Mouse (Mus musculus) lung, embryonic 16.5 days (tissue): ENCODE data around the gene Fkbp11. TPM values are rescaled to one million over a fixed set of nuclear protein-coding genes. Genes with fewer than 3 reads are reported as not detected.

Source experiments
- ATAC-seq: fragments of 200-750 bp; cut with Nextera tagmentation; 2 replicates; pipeline ENCODE4 v1.8.0; 2017; ENCODE audit warnings: low read depth, mild to moderate bottlenecking, moderate library complexity
- H3K27ac ChIP-seq: fragments of 300-500 bp; sonication (generic); 2 replicates; pipeline ENCODE4 v1.5.1; 2014; ENCODE audit warnings: mild to moderate bottlenecking, control low read depth, low read length
- H3K27me3 ChIP-seq: fragments of 300-500 bp; sonication (generic); 2 replicates; pipeline ENCODE4 v1.6.1; 2014; ENCODE audit warnings: low read depth, low read length, mixed read lengths; ENCODE audit not compliant: control insufficient read depth, insufficient read depth
- H3K36me3 ChIP-seq: fragments of 300-500 bp; sonication (generic); 2 replicates; pipeline ENCODE4 v1.6.1; 2014; ENCODE audit warnings: low read length; ENCODE audit not compliant: control insufficient read depth, insufficient read depth
- H3K4me1 ChIP-seq: fragments of 300-500 bp; sonication (generic); replicated peaks from 2 replicates; pipeline ENCODE4 v1.6.1; 2014; ENCODE audit warnings: low read length, mixed read lengths; ENCODE audit not compliant: control insufficient read depth, insufficient read depth
- H3K4me2 ChIP-seq: fragments of 300-500 bp; sonication (generic); 2 replicates; pipeline ENCODE4 v1.6.1; 2014; ENCODE audit warnings: low read depth, low read length, control low read depth
- H3K4me3 ChIP-seq: fragments of 300-500 bp; sonication (generic); 2 replicates; pipeline ENCODE4 v1.5.1; 2014; ENCODE audit warnings: mild to moderate bottlenecking, low read length, control low read depth
- H3K9ac ChIP-seq: fragments of 300-500 bp; sonication (generic); 2 replicates; pipeline ENCODE4 v1.6.1; 2014; ENCODE audit warnings: low read length, control low read depth
- H3K9me3 ChIP-seq: fragments of 300-500 bp; sonication (generic); 2 replicates; pipeline ENCODE4 v1.6.1; 2016; ENCODE audit warnings: low read length; ENCODE audit not compliant: control insufficient read depth
- WGBS: fragments of 180-500 bp; shearing (Covaris S2); extraction: QIAGEN DNeasy Blood & Tissue Kit; methylation state at CpG from one replicate; pipeline ENCODE4 v1.1.7; 2014; 5-methylcytosine and 5-hydroxymethylcytosine counted together
- polyA plus RNA-seq: library from polyadenylated mRNA; unstranded; fragments of >200 nt; fragmentation: Nextera tagmentation; extraction: Ambion mirVana; gene quantifications from 2 replicates; pipeline ENCODE4 v1.2.1, GENCODE M21; 2015

Gene Fkbp11
- polyA plus RNA-seq, 1 experiment from 2014 or later, result 32.5 TPM

- H3K9me3 ChIP-seq, result no peaks in the 10 kb centered on the region
- no peak overlapping the region for H3K27ac ChIP-seq
- H3K4me3 ChIP-seq, result no peak overlapping the region
- ATAC-seq, result no peak
- H3K36me3 ChIP-seq, result no peaks in the 10 kb centered on the region
- H3K4me1 ChIP-seq, result peaks cover 10% of the 10 kb centered on the region
- H3K4me2 ChIP-seq, result no peak overlapping the region
- 59% methylated on average over 7 of the region's 7 CpGs for WGBS
- H3K9ac ChIP-seq, result no peak overlapping the region
- H3K27me3 ChIP-seq, result no peaks in the 10 kb centered on the region
Observed at GRCm38 (mm10) chr15:98691486-98692147, 36.4 kb downstream of the Fkbp11 start.

- Histone ChIP-seq H3K27me3 (no peaks in the 10 kb centered on the region), H3K9ac (no peak overlapping the region), H3K36me3 (no peaks in the 10 kb centered on the region), H3K9me3 (no peaks in the 10 kb centered on the region), H3K27ac (no peak overlapping the region), H3K4me2 (no peak overlapping the region), H3K4me1 (peaks cover 10% of the 10 kb centered on the region), H3K4me3 (no peak overlapping the region)
- WGBS, result 60% methylated on average over 2 of the region's 2 CpGs
- ATAC-seq, result no peak
Observed at GRCm38 (mm10) chr15:98689682-98690081, 38.3 kb downstream of the Fkbp11 start.

- 63% methylated on average over 3 of the region's 3 CpGs for WGBS
- H3K27ac ChIP-seq, result no peak overlapping the region
- no peak for ATAC-seq
Observed at GRCm38 (mm10) chr15:98685926-98686325, 42.1 kb downstream of the Fkbp11 start.

GRCm38 (mm10) chr15:98683746-98684145 is 44.3 kb downstream of the Fkbp11 start:
- Histone ChIP-seq H3K27me3 (no peaks in the 10 kb centered on the region; the same call in 1 of the 2 replicates), H3K4me2 (no peak overlapping the region), H3K27ac (no peak overlapping the region), H3K9ac (no peak overlapping the region), H3K36me3 (no peaks in the 10 kb centered on the region), H3K9me3 (no peaks in the 10 kb centered on the region), H3K4me3 (no peak overlapping the region), H3K4me1 (no peaks in the 10 kb centered on the region)
- no peak for ATAC-seq
- 53% methylated on average over 1 of the region's 1 CpGs for WGBS

More at GRCm38 (mm10) chr15:98685926-98686325, 42.1 kb downstream of the Fkbp11 start:
- no peaks in the 10 kb centered on the region for H3K9me3 ChIP-seq
- no peak overlapping the region for H3K9ac ChIP-seq
- H3K36me3 ChIP-seq, result no peaks in the 10 kb centered on the region
- H3K27me3 ChIP-seq, result no peaks in the 10 kb centered on the region; the same call in 1 of the 2 replicates
- no peak overlapping the region for H3K4me3 ChIP-seq
- H3K4me2 ChIP-seq, result no peak overlapping the region
- H3K4me1 ChIP-seq, result no peaks in the 10 kb centered on the region

GRCm38 (mm10) chr15:98683177-98683576 is 44.8 kb downstream of the Fkbp11 start:
- WGBS, result 56% methylated on average over 10 of the region's 10 CpGs
- ATAC-seq, result no peak; the same call in 1 of the 2 replicates

GRCm38 (mm10) chr15:98681633-98682032 is 46.4 kb downstream of the Fkbp11 start:
- H3K4me1 ChIP-seq, result peaks cover 6% of the 10 kb centered on the region
- no peaks in the 10 kb centered on the region for H3K36me3 ChIP-seq
- 69% methylated on average over 7 of the region's 7 CpGs for WGBS
- H3K9ac ChIP-seq, result no peak overlapping the region
- ATAC-seq, result no peak
- no peak overlapping the region for H3K4me3 ChIP-seq
- peaks cover 8% of the 10 kb centered on the region for H3K27me3 ChIP-seq
- H3K27ac ChIP-seq, result no peak overlapping the region
- no peak overlapping the region for H3K4me2 ChIP-seq
- H3K9me3 ChIP-seq, result no peaks in the 10 kb centered on the region

More at GRCm38 (mm10) chr15:98683177-98683576, 44.8 kb downstream of the Fkbp11 start:
- no peak overlapping the region for H3K4me3 ChIP-seq
- H3K36me3 ChIP-seq, result no peaks in the 10 kb centered on the region
- H3K4me1 ChIP-seq, result no peaks in the 10 kb centered on the region
- H3K9ac ChIP-seq, result no peak overlapping the region
- H3K9me3 ChIP-seq, result no peaks in the 10 kb centered on the region
- no peaks in the 10 kb centered on the region; the same call in 1 of the 2 replicates for H3K27me3 ChIP-seq
- no peak overlapping the region for H3K27ac ChIP-seq
- no peak overlapping the region for H3K4me2 ChIP-seq

- peaks cover 17% of the 10 kb centered on the region for H3K27me3 ChIP-seq
- WGBS, result 73% methylated on average over 8 of the region's 8 CpGs
- no peak overlapping the region for H3K27ac ChIP-seq
- no peak for ATAC-seq
- no peak overlapping the region for H3K9ac ChIP-seq
- no peak overlapping the region for H3K4me2 ChIP-seq
- no peaks in the 10 kb centered on the region for H3K36me3 ChIP-seq
- no peaks in the 10 kb centered on the region for H3K9me3 ChIP-seq
- H3K4me1 ChIP-seq, result peaks cover 14% of the 10 kb centered on the region
- H3K4me3 ChIP-seq, result no peak overlapping the region
Observed at GRCm38 (mm10) chr15:98680660-98681059, 47.3 kb downstream of the Fkbp11 start.

- no peak overlapping the region for H3K4me2 ChIP-seq
- peaks cover 39% of the 10 kb centered on the region for H3K27me3 ChIP-seq
- no peak overlapping the region for H3K9ac ChIP-seq
- ATAC-seq, result no peak
- H3K4me3 ChIP-seq, result no peak overlapping the region
- H3K9me3 ChIP-seq, result no peaks in the 10 kb centered on the region
- H3K4me1 ChIP-seq, result peaks cover 16% of the 10 kb centered on the region
- WGBS, result 56% methylated on average over 7 of the region's 7 CpGs
- H3K36me3 ChIP-seq, result no peaks in the 10 kb centered on the region
- H3K27ac ChIP-seq, result no peak overlapping the region
Observed at GRCm38 (mm10) chr15:98677977-98678376, 50.0 kb downstream of the Fkbp11 start.

- peak; percentile 99 for ATAC-seq
- Histone ChIP-seq H3K9ac (no peak within 1 kb of the TSS), H3K36me3 (no peaks in the 10 kb centered on the region), H3K4me2 (peak within 1 kb of the TSS; percentile 91), H3K27ac (no peak within 1 kb of the TSS), H3K9me3 (no peaks in the 10 kb centered on the region), H3K4me3 (peak within 1 kb of the TSS; percentile 48), H3K27me3 (peaks cover 39% of the 10 kb centered on the region), H3K4me1 (peaks cover 16% of the 10 kb centered on the region)
- under 1% methylated on average over 37 of the region's 37 CpGs for WGBS
Observed at GRCm38 (mm10) chr15:98676940-98677728, 50.9 kb downstream of the Fkbp11 start, which contains the start of gene Rnd1. Gene Rnd1, minus strand, starts transcription at chr15:98677461.
